Mouse (Mus musculus) common myeloid progenitor, adult 5-6 weeks (primary cell): ENCODE results near the gene Selenop. TPM values are rescaled to one million over a fixed set of nuclear protein-coding genes. Genes with fewer than 3 reads are reported as not detected.

Source experiments
- ATAC-seq: replicated peaks from 2 replicates; pipeline ENCODE4 v1.8.0; 2016; ENCODE audit warnings: low read depth, mild to moderate bottlenecking, moderate TSS enrichment, inconsistent platforms; ENCODE audit not compliant: poor library complexity, severe bottlenecking
- total RNA-seq: library from RNA; stranded (forward); fragments of 200-1000, 187-1606 nt; gene quantifications from 2 replicates; pipeline ENCODE4 v1.2.3, GENCODE M21; 2017

Selenop gene
- total RNA-seq, 1 experiment from 2014 or later, result 104 TPM

GRCm38 (mm10) chr15:3269996-3270645 is 1.8 kb downstream of the Selenop start:
- ATAC-seq, result no peak

GRCm38 (mm10) chr15:3270646-3271077 is 2.3 kb downstream of the Selenop start:
- ATAC-seq, result peak; percentile 88

GRCm38 (mm10) chr15:3271216-3271615 is 2.9 kb downstream of the Selenop start:
- peak; percentile 21; the same call in 1 of the 2 replicates for ATAC-seq

GRCm38 (mm10) chr15:3273191-3273590 is 4.8 kb downstream of the Selenop start:
- no peak for ATAC-seq

GRCm38 (mm10) chr15:3277391-3277790 is 9.0 kb downstream of the Selenop start:
- ATAC-seq, result 0 out of 2 replicates have a peak, but pooled peaks have one; percentile 39

- ATAC-seq, result no peak
Measured at GRCm38 (mm10) chr15:3279242-3279641, 10.9 kb downstream of the Selenop start.

GRCm38 (mm10) chr15:3281216-3281615 is 12.9 kb downstream of the Selenop start:
- no peak for ATAC-seq

DNA sequence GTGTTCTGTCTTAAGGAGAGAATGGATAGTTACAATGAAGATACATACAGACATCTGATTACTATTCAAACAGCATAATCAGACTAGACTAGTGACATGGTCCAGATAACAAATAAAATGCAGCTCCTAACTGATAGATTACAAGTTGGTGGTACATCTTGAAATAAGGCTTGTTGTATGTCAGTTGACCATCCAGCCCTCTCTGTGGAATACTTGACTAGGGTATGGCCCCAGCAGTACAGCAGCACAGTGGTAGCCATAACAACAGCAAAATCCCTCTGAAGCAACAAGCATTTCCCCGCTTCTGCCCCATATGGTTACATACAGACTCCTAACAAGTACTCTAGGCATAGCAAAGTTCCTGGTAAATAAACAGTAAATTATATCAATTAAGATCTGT is 13.4 kb downstream of the Selenop start:
- no peak for ATAC-seq

DNA sequence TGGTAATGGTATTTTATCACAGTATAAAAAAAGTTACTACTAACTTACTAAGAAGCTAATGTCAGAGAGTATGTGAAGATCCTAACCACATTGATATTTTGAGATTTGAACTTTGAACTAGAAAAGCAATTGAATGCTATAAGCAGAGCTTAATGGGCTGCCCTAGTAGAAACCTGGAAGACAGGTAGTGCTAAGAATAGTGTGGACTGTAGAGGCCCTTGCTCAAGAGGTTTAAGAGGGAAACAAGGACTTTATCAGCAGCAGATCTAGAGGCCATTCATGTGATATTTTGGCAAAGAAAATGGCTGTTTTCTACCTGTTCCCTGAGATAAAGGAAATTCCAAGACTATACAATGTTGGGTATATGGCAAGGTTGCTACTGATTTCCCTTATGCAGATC is 17.7 kb downstream of the Selenop start:
- ATAC-seq, result no peak

- 0 out of 2 replicates have a peak, but pooled peaks have one; percentile 13 for ATAC-seq
Measured at GRCm38 (mm10) chr15:3290435-3290834, 22.1 kb downstream of the Selenop start.

- ATAC-seq, result peak; percentile 67
Measured at GRCm38 (mm10) chr15:3293477-3293876, 25.1 kb downstream of the Selenop start.

- no peak for ATAC-seq
Measured at GRCm38 (mm10) chr15:3295986-3296385, 27.6 kb downstream of the Selenop start.

DNA sequence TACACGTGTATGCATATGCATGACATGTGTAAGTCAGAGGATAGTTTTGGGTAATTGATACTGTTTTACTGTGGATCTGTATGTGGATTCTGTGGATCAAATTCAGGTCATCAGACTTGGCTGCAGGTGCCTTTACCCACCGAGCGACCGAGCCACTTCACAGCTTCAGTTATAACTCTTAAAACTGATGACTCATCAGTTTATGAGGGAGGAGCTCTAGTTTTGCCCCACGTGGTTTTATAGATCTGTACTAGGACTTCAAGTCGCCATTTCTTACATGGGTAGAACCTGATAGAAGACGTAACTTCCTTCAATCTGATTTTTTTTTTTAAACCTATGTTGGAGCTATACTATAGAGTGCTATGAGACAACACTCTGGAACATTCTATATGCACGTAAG is 29.3 kb downstream of the Selenop start:
- no peak for ATAC-seq

GRCm38 (mm10) chr15:3300361-3301100 is 32.2 kb downstream of the Selenop start:
- no peak for ATAC-seq

GRCm38 (mm10) chr15:3303426-3303825 is 35.1 kb downstream of the Selenop start, which contains the start of gene Ccdc152:
TSS of gene Ccdc152 (minus strand) at chr15:3303526.
- no peak for ATAC-seq

- no peak for ATAC-seq
Measured at GRCm38 (mm10) chr15:3309856-3310255, 41.5 kb downstream of the Selenop start.

DNA sequence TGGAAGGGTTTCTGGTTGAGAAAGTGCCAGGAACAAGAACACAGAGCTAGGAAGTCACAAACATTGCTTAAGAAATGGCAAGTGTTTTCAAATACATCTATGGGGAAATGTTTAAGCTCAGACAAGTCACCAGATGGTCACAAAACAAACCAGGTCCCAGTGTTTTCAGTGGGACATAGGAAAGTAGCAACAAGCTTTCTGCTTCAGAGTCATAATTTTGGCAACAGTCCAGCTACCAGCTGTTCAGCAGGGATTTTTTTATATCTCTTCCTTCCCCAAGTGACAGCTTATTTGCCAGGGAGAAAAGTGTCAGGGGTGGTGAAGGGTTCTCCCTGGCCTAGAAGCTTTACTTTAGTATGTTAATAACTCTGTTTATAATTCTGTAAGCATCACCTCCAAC is 44.6 kb downstream of the Selenop start:
- ATAC-seq, result no peak

DNA sequence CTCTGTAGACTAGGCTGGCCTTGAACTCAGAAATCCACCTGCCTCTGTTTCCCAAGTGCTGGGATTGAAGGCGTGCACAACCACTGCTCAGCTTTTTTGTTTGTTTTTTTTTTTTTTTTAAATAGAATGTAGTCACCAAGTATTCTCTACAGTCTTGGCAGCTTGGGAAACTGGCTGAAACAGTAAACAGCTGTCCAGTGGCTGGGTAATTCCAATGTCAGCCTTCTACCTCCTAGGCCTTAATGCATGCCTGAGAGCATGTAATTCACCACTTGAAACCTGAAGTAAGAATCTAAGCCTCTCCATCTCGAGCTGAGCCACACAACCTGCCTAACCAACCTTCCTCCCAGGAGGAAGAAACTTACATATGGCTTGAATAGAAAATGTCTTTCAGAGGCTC is 48.3 kb downstream of the Selenop start:
- no peak for ATAC-seq

DNA sequence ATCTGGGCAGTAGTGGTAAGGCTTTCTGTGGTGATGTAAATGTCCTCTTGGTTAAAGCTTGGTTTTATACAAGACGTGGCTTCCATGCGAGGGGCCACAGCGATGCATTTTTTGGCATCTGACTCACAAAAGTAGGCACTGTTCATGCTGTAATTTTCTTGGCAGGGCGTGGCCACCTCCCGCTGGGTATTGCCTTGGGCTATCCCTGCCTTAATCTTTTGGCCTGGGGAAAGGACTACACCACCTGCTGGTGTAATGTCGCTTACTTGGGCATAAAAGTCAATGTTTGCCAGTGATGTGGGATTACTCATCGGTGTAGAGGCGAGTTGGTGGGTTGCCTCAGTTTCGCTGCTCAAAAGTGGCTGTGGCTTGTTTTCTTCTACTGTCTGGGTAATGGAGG is 51.6 kb downstream of the Selenop start:
- ATAC-seq, result no peak

GRCm38 (mm10) chr15:3323041-3323440 is 54.7 kb downstream of the Selenop start:
- no peak for ATAC-seq
